Comparison of ENCODE assay signal across 19 mouse cellular contexts in the genomic region with DNA sequence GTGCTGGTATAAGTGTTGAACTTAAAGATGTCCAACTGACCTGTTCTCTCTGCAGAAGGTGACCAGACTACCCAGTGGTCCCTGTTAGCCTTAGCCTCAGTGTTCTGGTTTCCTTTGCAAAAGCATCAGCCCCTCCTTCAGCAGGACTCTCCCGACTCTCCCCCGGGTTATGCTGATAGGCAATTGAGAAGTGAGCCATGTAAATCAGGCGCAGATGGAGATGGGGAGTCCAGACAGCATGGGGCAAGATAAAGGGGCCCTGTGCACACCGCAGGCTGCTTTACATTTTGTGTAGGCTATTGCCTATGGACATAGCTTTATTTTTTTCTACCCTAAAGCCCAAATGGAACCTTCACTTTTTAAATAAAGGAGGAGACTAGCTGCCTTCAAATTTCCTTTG.
"Had no signal": no experiment of that assay in that cellular context is flagged by ENCODE, and none has a peak within 500 bp of the region (broad histone marks: within the 10 kb centered on the region; RNA-seq: fewer than 3 reads in every experiment).

No protein-coding gene starts in this region.

- H3K9me3 ChIP-seq: limb, embryonic 10.5 days; limb, embryonic 13.5 days; liver, embryonic 12.5 days; liver, embryonic 15.5 days; lung, embryonic 15.5 days; midbrain, embryonic 10.5 days; midbrain, embryonic 13.5 days had no signal

- H3K9ac ChIP-seq: limb, embryonic 13.5 days; liver, embryonic 12.5 days; liver, embryonic 15.5 days; lung, embryonic 15.5 days; midbrain, embryonic 13.5 days had no signal

- ATAC-seq: liver, embryonic 12.5 days; midbrain, embryonic 13.5 days; midbrain, embryonic 16.5 days had no signal

- H3K27ac ChIP-seq: limb, embryonic 10.5 days; limb, embryonic 13.5 days; liver, embryonic 12.5 days; liver, embryonic 15.5 days; lung, embryonic 15.5 days; midbrain, embryonic 10.5 days; midbrain, embryonic 13.5 days had no signal

- H3K27me3 ChIP-seq: limb, embryonic 13.5 days; liver, embryonic 12.5 days; liver, embryonic 15.5 days; lung, embryonic 15.5 days; megakaryocyte, embryonic 14.5 days had no signal

- H3K36me3 ChIP-seq: limb, embryonic 10.5 days; limb, embryonic 13.5 days; liver, embryonic 12.5 days; liver, embryonic 15.5 days; lung, embryonic 15.5 days; midbrain, embryonic 10.5 days; midbrain, embryonic 13.5 days had no signal

- H3K4me1 ChIP-seq: liver, embryonic 12.5 days; liver, embryonic 15.5 days; lung, embryonic 15.5 days; megakaryocyte, embryonic 14.5 days had no signal

- DNase-seq: kidney, adult 9 months; kidney, postnatal 14 days; kidney, postnatal 4 days; liver; lung, adult 18-20 months; lung, postnatal 10 days; lung, postnatal 36 days; thymus, adult 18-20 months; thymus, postnatal 36 days had no signal

- H3K4me2 ChIP-seq: limb, embryonic 13.5 days; liver, embryonic 12.5 days; liver, embryonic 15.5 days; lung, embryonic 15.5 days; midbrain, embryonic 13.5 days had no signal

- H3K4me3 ChIP-seq: limb, embryonic 10.5 days; limb, embryonic 13.5 days; liver, embryonic 12.5 days; liver, embryonic 15.5 days; lung, embryonic 15.5 days; megakaryocyte, embryonic 14.5 days; midbrain, embryonic 10.5 days; midbrain, embryonic 13.5 days; myocyte had no signal
